Mouse (Mus musculus): ENCODE measurements around the gene Zc2hc1c. TPM values are rescaled to one million over a fixed set of nuclear protein-coding genes. Genes with fewer than 3 reads are reported as not detected.

The Zc2hc1c gene
- polyA plus RNA-seq, 2 experiments: 0.75 to 1.5 TPM

DNA sequence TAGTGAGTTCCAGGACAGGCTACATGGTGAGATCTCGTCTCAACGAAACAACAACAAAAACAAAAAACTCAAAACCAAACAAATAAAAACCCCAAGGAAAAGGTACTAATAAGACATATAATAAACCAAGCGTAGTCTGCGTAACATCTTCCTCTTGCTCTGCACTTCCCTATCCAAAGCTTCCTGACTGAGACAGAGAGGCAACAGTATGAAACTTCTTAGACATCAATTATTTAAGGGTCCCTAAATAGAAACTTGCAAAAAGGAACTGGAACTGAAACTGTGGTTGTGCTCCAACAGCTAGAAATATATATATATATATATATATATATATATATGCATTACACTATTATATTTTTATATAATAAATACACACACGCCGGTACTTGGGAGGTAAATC lies 57.2 kb downstream of the Zc2hc1c start:
- WGBS: 87% methylated on average over 6 of the region's 6 CpGs
- no peak overlapping the region for H3K27ac ChIP-seq (replicated peaks; ENCODE audit: low read depth, low read length)
- DNase-seq (ENCODE audit: low spot score) (no peak), ATAC-seq (ENCODE audit: low FRiP score, low read depth) (no peak)
- H3K9ac ChIP-seq (ENCODE audit: low read depth, low read length, severe bottlenecking): no peak overlapping the region
- peaks cover 2% of the 10 kb centered on the region; the same call in 1 of the 2 replicates for H3K4me1 ChIP-seq (ENCODE audit: control insufficient read depth, insufficient read depth, low read length)
- H3K27me3 ChIP-seq (ENCODE audit: control insufficient read depth, insufficient read depth, low read length): no peaks in the 10 kb centered on the region
- peaks cover 45% of the 10 kb centered on the region for H3K36me3 ChIP-seq (ENCODE audit: control insufficient read depth, insufficient read depth, low read length)
- TF ChIP-seq POLR2A (IDR thresholded peaks at IDR 0.05; ENCODE audit: borderline replicate concordance, extremely low read depth, insufficient read depth, insufficient read length): no peak
- H3K4me3 ChIP-seq (replicated peaks; ENCODE audit: low read length): no peak overlapping the region
- H3K4me2 ChIP-seq (replicated peaks; ENCODE audit: low read depth, low read length, severe bottlenecking): no peak overlapping the region
- no peaks in the 10 kb centered on the region for H3K9me3 ChIP-seq (ENCODE audit: control insufficient read depth, low read length)

DNA sequence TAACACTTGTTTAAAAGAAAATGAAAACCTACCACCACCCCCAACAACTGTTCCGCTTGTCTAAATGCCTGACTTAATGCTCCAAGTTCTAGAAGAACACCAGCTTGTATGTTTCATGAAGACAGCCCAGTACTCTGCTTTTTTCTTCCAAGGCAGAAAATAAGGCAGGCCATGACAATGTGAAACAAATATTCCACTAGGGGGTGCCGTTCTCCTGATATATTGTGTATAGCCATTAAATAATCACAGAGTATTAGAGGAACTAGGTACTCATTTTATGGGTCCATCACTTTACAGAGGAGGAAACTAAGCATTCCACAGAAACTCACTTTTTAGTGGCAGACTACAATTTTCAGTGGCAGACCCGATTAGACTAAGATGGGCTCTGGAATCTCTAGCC lies 58.0 kb downstream of the Zc2hc1c start:
- H3K4me2 ChIP-seq (replicated peaks; ENCODE audit: low read depth, low read length, severe bottlenecking): no peak overlapping the region
- peak; percentile 93 for DNase-seq (ENCODE audit: low spot score)
- H3K27me3 ChIP-seq (ENCODE audit: control insufficient read depth, insufficient read depth, low read length): no peaks in the 10 kb centered on the region
- no peak overlapping the region for H3K9ac ChIP-seq (ENCODE audit: low read depth, low read length, severe bottlenecking)
- no peak for TF ChIP-seq POLR2A (IDR thresholded peaks at IDR 0.05; ENCODE audit: borderline replicate concordance, extremely low read depth, insufficient read depth, insufficient read length)
- H3K27ac ChIP-seq (replicated peaks; ENCODE audit: low read depth, low read length): no peak overlapping the region
- peaks cover 43% of the 10 kb centered on the region for H3K36me3 ChIP-seq (ENCODE audit: control insufficient read depth, insufficient read depth, low read length)
- no peak overlapping the region for H3K4me3 ChIP-seq (replicated peaks; ENCODE audit: low read length)
- H3K4me1 ChIP-seq (ENCODE audit: control insufficient read depth, insufficient read depth, low read length): peaks cover 2% of the 10 kb centered on the region; the same call in 1 of the 2 replicates
- ATAC-seq (ENCODE audit: low FRiP score, low read depth): peak; percentile 66
- no peaks in the 10 kb centered on the region for H3K9me3 ChIP-seq (ENCODE audit: control insufficient read depth, low read length)
- 53% methylated on average over 3 of the region's 3 CpGs for WGBS

DNA sequence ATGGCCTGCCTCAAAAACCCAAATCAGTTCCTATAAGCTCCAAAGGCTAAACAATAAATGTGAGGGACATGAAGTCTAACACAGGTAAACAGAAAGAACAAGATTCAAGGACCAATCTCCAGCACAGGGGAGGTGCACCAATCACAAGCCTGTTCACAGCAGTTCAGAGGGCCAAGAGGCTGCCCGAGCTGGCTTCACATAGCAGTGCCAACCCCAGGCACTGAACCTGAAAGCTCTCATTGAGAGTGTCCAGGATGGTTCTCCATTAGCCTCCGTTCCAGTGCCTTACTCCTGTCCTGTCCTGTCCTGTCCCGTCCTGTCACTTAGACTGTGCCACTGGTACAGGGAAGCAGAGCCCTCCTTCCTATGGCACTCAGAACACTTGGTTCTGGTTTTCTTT lies 58.8 kb downstream of the Zc2hc1c start:
- H3K27me3 ChIP-seq (ENCODE audit: control insufficient read depth, insufficient read depth, low read length): no peaks in the 10 kb centered on the region
- peaks cover 39% of the 10 kb centered on the region for H3K36me3 ChIP-seq (ENCODE audit: control insufficient read depth, insufficient read depth, low read length)
- no peak overlapping the region for H3K9ac ChIP-seq (ENCODE audit: low read depth, low read length, severe bottlenecking)
- no peak overlapping the region for H3K4me3 ChIP-seq (replicated peaks; ENCODE audit: low read length)
- TF ChIP-seq POLR2A (IDR thresholded peaks at IDR 0.05; ENCODE audit: borderline replicate concordance, extremely low read depth, insufficient read depth, insufficient read length): no peak
- WGBS: 91% methylated on average over 3 of the region's 3 CpGs
- ATAC-seq (ENCODE audit: low FRiP score, low read depth) (no peak), DNase-seq (ENCODE audit: low spot score) (no peak)
- no peak overlapping the region for H3K4me2 ChIP-seq (replicated peaks; ENCODE audit: low read depth, low read length, severe bottlenecking)
- no peaks in the 10 kb centered on the region; the same call in 1 of the 2 replicates for H3K4me1 ChIP-seq (ENCODE audit: control insufficient read depth, insufficient read depth, low read length)
- H3K9me3 ChIP-seq (ENCODE audit: control insufficient read depth, low read length): no peaks in the 10 kb centered on the region
- H3K27ac ChIP-seq (replicated peaks; ENCODE audit: low read depth, low read length): no peak overlapping the region

DNA sequence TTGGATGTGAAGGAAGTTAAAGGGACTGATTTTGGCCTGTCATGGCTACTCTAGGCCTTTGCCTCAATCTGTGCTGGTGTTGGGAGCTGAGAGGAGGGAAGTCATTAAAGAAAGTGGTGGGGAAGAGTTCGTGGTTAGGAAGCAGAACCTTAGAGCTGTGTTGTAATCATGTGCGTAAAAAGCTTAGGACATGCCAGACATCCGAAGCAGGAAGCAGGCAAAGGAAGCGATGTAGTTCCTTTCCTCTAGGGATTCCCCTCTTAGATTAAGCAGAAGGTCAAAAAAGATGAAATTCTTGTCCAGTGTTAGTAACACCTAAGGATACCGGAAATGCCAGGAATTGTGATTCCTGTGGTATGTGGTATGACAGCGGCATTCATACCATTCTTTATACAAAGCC lies 59.9 kb downstream of the Zc2hc1c start:
- H3K9ac ChIP-seq (ENCODE audit: low read depth, low read length, severe bottlenecking): no peak overlapping the region
- no peaks in the 10 kb centered on the region for H3K9me3 ChIP-seq (ENCODE audit: control insufficient read depth, low read length)
- no peak overlapping the region for H3K4me3 ChIP-seq (replicated peaks; ENCODE audit: low read length)
- no peak for ATAC-seq (ENCODE audit: low FRiP score, low read depth)
- WGBS: 81% methylated on average over 6 of the region's 6 CpGs
- H3K36me3 ChIP-seq (ENCODE audit: control insufficient read depth, insufficient read depth, low read length): peaks cover 45% of the 10 kb centered on the region
- no peaks in the 10 kb centered on the region for H3K27me3 ChIP-seq (ENCODE audit: control insufficient read depth, insufficient read depth, low read length)
- H3K4me2 ChIP-seq (replicated peaks; ENCODE audit: low read depth, low read length, severe bottlenecking): no peak overlapping the region
- TF ChIP-seq POLR2A (IDR thresholded peaks at IDR 0.05; ENCODE audit: borderline replicate concordance, extremely low read depth, insufficient read depth, insufficient read length): no peak
- no peak overlapping the region for H3K27ac ChIP-seq (replicated peaks; ENCODE audit: low read depth, low read length)
- H3K4me1 ChIP-seq (ENCODE audit: control insufficient read depth, insufficient read depth, low read length): no peaks in the 10 kb centered on the region; the same call in 1 of the 2 replicates
- no peak for DNase-seq (ENCODE audit: low spot score)

Small RNAs within 50 kb of the gene (microRNA-seq; reads per million reads assigned to microRNA genes)
- not detected for gene Mir6938

Other genes starting within 250 kb of the Zc2hc1c start
- gene Prox2, start 177.8 kb upstream of the Zc2hc1c start, polyA plus RNA-seq (2012; rRNA removed): 2.4 and 2.5 TPM in 2 replicates
- 3.2 and 3.9 TPM in 2 replicates for gene Prox2, start 177.8 kb upstream of the Zc2hc1c start, polyA plus RNA-seq (2014; fragmentation: Nextera tagmentation; extraction: Ambion mirVana)
- 155 and 168 TPM in 2 replicates for gene Dlst, start 177.8 kb upstream of the Zc2hc1c start, polyA plus RNA-seq (2012; rRNA removed)
- 95.7 and 99.0 TPM in 2 replicates for gene Dlst, start 177.8 kb upstream of the Zc2hc1c start, polyA plus RNA-seq (2014; fragmentation: Nextera tagmentation; extraction: Ambion mirVana)
- 0.37 and 0.43 TPM in 2 replicates for gene Rps6kl1, start 137.3 kb upstream of the Zc2hc1c start, polyA plus RNA-seq (2012; rRNA removed)
- 0.39 and 0.50 TPM in 2 replicates for gene Rps6kl1, start 137.3 kb upstream of the Zc2hc1c start, polyA plus RNA-seq (2014; fragmentation: Nextera tagmentation; extraction: Ambion mirVana)
- 10.0 and 10.3 TPM in 2 replicates for gene Pgf, start 110.8 kb upstream of the Zc2hc1c start, polyA plus RNA-seq (2012; rRNA removed)
- 14.6 and 16.1 TPM in 2 replicates for gene Pgf, start 110.8 kb upstream of the Zc2hc1c start, polyA plus RNA-seq (2014; fragmentation: Nextera tagmentation; extraction: Ambion mirVana)
- 109 and 128 TPM in 2 replicates for gene Eif2b2, start 69.1 kb upstream of the Zc2hc1c start, polyA plus RNA-seq (2012; rRNA removed)
- gene Eif2b2, start 69.1 kb upstream of the Zc2hc1c start, polyA plus RNA-seq (2014; fragmentation: Nextera tagmentation; extraction: Ambion mirVana): 78.2 and 79.6 TPM in 2 replicates
- gene Mlh3, start 18.0 kb upstream of the Zc2hc1c start, polyA plus RNA-seq (2012; rRNA removed): 11.3 and 12.3 TPM in 2 replicates
- 8.6 and 9.3 TPM in 2 replicates for gene Mlh3, start 18.0 kb upstream of the Zc2hc1c start, polyA plus RNA-seq (2014; fragmentation: Nextera tagmentation; extraction: Ambion mirVana)
- gene Acyp1, start 153 bp upstream of the Zc2hc1c start, polyA plus RNA-seq (2012; rRNA removed): 20.2 and 32.3 TPM in 2 replicates
- gene Acyp1, start 153 bp upstream of the Zc2hc1c start, polyA plus RNA-seq (2014; fragmentation: Nextera tagmentation; extraction: Ambion mirVana): 40.6 and 45.3 TPM in 2 replicates
- 47.4 and 49.0 TPM in 2 replicates for gene Nek9, start 50.8 kb downstream of the Zc2hc1c start, polyA plus RNA-seq (2012; rRNA removed)
- gene Nek9, start 50.8 kb downstream of the Zc2hc1c start, polyA plus RNA-seq (2014; fragmentation: Nextera tagmentation; extraction: Ambion mirVana): 22.0 and 22.2 TPM in 2 replicates
- gene Tmed10, start 86.3 kb downstream of the Zc2hc1c start, polyA plus RNA-seq (2012; rRNA removed): 213 and 222 TPM in 2 replicates
- 394 and 398 TPM in 2 replicates for gene Tmed10, start 86.3 kb downstream of the Zc2hc1c start, polyA plus RNA-seq (2014; fragmentation: Nextera tagmentation; extraction: Ambion mirVana)
- 13.6 and 19.7 TPM in 2 replicates for gene Fos, start 185.3 kb downstream of the Zc2hc1c start, polyA plus RNA-seq (2012; rRNA removed)
- gene Fos, start 185.3 kb downstream of the Zc2hc1c start, polyA plus RNA-seq (2014; fragmentation: Nextera tagmentation; extraction: Ambion mirVana): 17.1 and 19.3 TPM in 2 replicates

Measured in limb, embryonic 14.5 days (tissue).